Mouse (Mus musculus) brain, embryonic 18.5 days (tissue): ENCODE data around the gene Hdhd3.
A peak's percentile ranks its signal among the peaks of the same experiment; 100 is the strongest.
"Not testable (repeated sequence)": the region's sequence is repeated elsewhere in the genome, so short reads cannot be mapped to it uniquely, and the experiment has no call there.

ENCODE experiments used
- DNase-seq: peaks from one replicate; pipeline ENCODE4 v3.0.0-alpha.2; 2012; ENCODE audit warnings: low read depth, low spot score

The Hdhd3 gene

GRCm38 (mm10) chr4:62513998-62514506 is 10.8 kb upstream of the Hdhd3 start:
- DNase-seq: no peak

- no peak for DNase-seq
Observed at GRCm38 (mm10) chr4:62509946-62510345, 6.7 kb upstream of the Hdhd3 start.

DNA sequence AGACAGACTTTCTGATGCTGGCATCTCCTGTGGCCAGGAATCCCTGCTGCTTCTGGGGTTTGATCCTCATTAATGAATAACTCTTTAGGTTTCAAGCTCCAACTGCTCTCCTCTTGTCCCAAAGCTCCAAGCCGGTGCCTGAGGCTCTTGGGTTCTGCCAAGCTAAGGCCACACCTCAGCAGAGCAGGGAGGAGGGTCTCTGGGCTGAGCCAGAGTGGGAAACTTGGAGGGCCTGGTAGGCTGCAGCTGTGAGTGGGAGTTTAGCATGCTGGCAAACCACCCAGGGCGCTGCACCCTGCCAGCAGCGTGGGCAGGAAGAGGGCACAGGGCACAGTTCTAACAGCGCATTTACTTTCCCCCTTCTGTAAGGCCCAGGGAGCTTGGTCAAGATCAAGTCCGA is 5.6 kb upstream of the Hdhd3 start:
- no peak for DNase-seq

- no peak for DNase-seq
Observed at GRCm38 (mm10) chr4:62506798-62507197, 3.5 kb upstream of the Hdhd3 start.

- DNase-seq: no peak
Observed at GRCm38 (mm10) chr4:62505991-62506390, 2.7 kb upstream of the Hdhd3 start.

- no peak for DNase-seq
Observed at GRCm38 (mm10) chr4:62502969-62503368, 298 bp downstream of the Hdhd3 start.

DNA sequence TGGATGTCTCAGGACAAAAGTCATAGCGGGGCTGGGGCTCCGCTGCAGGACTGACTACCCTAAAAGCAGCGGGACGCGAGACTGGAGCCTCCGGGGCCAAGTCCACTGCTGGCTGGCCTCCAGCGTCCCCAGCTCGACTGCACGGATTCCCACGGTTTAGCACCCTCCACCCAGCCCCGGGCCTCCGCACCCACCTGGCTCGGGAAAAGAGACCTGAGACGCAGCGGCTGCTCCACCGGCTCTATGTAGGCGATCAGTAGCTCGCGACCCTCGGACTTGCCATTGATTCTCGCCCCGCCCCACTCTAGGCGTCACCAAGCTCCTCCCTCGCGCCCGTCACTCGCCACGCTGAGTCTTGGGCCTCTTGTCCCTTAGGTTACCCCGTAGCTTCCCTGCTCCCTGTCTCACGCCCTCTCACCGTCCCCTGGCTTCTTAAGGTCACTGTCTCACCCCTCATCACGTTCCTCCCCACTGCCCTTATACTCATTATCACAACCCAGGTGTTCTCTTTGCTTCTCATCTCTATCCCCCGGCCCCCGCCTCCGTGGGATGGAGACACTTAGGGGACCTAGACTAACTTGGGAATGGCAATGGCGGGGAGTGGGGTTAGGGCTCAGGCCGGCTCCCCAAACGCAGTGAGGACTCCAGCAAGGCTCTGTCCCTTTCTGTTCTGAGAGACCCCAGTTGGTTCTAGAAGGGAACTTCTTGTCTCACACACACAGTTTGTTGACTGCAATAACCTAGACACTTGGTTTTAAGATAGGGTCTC is 1.1 kb downstream of the Hdhd3 start:
- peak; percentile 70 for DNase-seq

GRCm38 (mm10) chr4:62501534-62501933 is 1.7 kb downstream of the Hdhd3 start:
- no peak for DNase-seq

GRCm38 (mm10) chr4:62500799-62501198 is 2.5 kb downstream of the Hdhd3 start:
- DNase-seq: no peak

- DNase-seq: no peak
Observed at GRCm38 (mm10) chr4:62496815-62497214, 6.5 kb downstream of the Hdhd3 start.

DNA sequence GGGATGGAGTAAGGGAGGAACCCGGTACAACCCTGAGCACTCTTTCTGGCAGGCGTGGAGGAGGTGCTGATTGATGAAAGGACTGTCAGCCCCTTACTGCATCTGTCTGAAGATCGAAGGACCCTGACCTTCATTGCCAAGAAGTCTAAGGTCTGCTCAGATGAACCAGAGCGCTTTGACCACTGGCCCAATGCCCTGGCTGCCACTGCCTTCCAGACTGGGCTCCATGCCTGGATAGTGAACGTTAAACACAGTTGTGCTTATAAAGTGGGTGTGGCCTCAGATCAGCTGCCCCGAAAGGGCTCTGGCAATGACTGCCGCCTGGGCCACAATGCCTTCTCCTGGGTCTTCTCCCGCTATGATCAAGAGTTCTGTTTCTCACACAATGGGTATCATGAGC is 7.3 kb downstream of the Hdhd3 start:
- DNase-seq: no peak

- no peak for DNase-seq
Observed at GRCm38 (mm10) chr4:62494230-62494629, 9.0 kb downstream of the Hdhd3 start.

DNA sequence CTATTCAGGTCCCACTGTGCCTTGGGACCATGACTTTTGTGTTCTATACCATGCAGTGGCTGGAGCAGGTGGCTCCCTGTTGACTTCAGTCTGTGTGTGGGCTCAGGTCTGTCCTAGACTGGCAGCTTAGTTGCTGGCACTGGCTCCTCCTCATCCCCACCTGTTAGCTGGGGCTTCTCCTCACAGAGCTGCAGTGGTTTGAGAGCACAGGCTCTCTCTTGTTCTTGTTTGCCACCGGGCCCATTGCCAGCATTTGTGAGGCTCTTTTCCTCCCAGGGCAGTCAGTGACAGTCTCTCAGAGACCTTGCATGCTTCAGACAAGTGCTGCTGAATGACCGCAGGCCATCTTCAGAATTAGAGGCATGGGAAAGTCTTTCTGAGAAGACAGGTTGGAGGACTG is 10.6 kb downstream of the Hdhd3 start:
- no peak for DNase-seq

GRCm38 (mm10) chr4:62487914-62488313 is 15.4 kb downstream of the Hdhd3 start:
- DNase-seq: no peak

DNA sequence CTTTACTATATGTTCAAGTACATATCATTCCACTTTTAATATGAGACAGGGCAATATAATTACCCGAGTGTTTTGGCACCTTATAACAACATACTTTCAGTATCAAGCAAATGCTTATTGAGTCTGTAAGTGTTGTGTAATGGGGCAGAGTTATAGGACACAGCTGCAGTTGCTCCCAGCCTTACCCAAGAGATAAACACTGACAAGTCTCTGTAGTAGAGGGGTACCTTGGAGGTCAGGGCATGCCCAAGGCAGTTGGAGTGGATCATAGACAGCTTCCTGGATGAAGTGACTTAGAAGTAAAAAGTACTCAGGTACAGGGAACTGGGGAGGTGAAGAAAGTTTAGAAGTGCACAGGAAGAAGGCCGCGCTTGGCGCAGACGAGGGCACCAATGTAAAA is 16.1 kb downstream of the Hdhd3 start:
- DNase-seq: no peak

- DNase-seq: no peak
Observed at GRCm38 (mm10) chr4:62486162-62486696, 17.0 kb downstream of the Hdhd3 start.

GRCm38 (mm10) chr4:62485450-62486161 is 17.7 kb downstream of the Hdhd3 start:
- no peak for DNase-seq

DNA sequence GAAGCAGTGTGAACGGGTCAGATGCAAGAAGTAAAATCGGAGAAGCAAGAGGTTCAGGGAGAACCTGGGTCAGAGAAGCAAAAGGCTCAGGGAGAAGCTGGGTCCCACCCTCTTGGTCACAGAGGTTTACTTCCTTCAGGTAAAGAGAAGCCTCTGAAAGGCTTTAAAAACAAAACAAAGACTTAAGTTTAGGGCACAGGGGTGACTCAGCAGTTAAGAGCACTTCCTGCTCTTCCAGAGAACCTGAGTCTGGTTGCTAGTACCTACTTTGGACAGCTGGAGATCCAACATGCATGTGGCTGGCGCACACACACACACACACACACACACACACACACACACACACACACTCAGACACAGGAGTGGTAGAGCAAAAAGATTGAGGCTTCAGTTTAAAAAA is 18.3 kb downstream of the Hdhd3 start:
- DNase-seq: no peak

- no peak for DNase-seq
Observed at GRCm38 (mm10) chr4:62480709-62481605, 22.3 kb downstream of the Hdhd3 start.

DNA sequence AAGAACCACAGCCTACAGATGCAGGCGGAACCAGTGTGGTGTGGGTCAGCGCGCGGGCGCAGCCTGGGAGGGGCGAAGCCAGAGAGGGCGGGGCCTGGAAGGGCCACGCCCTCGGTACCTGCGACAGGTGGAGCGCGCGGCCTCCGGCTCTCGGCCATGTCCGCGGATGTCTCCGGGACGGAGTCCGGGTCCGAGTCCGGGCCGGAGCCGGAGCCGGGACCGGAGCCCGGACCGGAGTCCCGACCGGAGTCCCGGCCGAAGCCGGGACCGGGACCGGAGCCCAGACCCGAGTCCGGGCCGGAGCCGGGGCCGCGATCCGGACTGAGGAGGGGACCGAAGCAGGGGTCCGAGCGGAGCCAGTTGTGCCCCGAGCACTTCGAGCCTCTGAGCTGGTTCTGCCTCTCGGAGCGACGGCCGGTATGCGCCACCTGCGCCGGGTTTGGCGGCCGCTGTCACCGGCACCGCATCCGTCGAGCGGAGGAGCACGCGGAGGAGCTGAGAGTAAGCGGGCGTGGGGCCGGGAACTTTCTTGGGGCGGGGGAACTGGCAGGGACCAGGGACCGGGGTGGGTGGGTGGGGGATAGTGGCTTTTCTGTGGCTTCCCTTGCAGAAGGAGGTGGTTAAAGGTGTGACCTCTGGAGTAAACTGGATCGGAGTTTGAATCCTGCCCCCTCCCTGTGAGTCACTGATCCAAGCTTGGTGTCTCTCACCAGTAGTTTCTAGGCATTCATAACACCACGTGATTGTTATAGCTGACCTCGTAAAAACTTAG is 23.1 kb downstream of the Hdhd3 start, which contains the start of gene Bspry:
Bspry (plus strand) TSS at position 117 of the 772 bp plus-strand sequence.
- no peak for DNase-seq

DNA sequence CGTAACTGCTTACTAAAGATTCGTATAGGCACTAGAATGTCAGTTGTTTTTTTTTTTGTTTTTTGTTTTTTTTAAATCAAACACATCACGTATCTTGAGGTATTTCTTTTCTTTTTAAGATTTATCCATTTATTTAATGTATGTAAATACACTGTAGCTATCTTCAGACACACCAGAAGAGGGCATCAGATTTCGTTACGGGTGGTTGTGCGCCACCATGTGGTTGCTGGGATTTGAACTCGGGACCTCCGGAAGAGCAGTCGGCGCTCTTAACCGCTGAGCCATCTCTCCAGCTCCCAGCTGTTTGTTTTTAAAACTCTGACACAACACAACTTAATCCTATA is 23.7 kb downstream of the Hdhd3 start:
- not testable (repeated sequence) for DNase-seq
